Mouse (Mus musculus) small intestine, adult 10 weeks (tissue): ENCODE data around the gene 3830403N18Rik. TPM values are rescaled to one million over a fixed set of nuclear protein-coding genes. Genes with fewer than 3 reads are reported as not detected.

Source experiments
- polyA plus RNA-seq: library from polyadenylated mRNA; stranded (reverse); fragments of 350-450 nt; fragmentation: Illumina TruSeq; extraction: RNeasy Lipid Tissue Mini Kit (QIAGEN cat#74804); gene quantifications from one replicate; pipeline ENCODE4 v1.2.3, GENCODE M21; 2014; ENCODE audit warnings: low replicate concordance

The 3830403N18Rik gene
- polyA plus RNA-seq, result 5.3 TPM

GRCm38 (mm10) chrX:56136336-56136909 lies at the start of gene 3830403N18Rik:
Gene 3830403N18Rik (plus strand): TSS chrX:56136572.

Other genes with a start within 250 kb of the 3830403N18Rik start
- not detected for gene Gm773, start 76.3 kb downstream of the 3830403N18Rik start, polyA plus RNA-seq
- 2.0 TPM for gene Zfp449, start 209.8 kb downstream of the 3830403N18Rik start, polyA plus RNA-seq
- not detected for gene Smim10l2a, start 238.0 kb downstream of the 3830403N18Rik start, polyA plus RNA-seq